8 mouse cellular contexts compared by ENCODE assay signal in genomic region chr4:115085522-115086095, GRCm38 (mm10). TPM values are rescaled to one million over a fixed set of nuclear protein-coding genes. Genes with fewer than 3 reads are reported as not detected.
DNase-seq lines count a peak whose midpoint lies in the region; ATAC-seq and TF ChIP-seq lines count a peak whose summit lies in the region.
"Had no signal": no experiment of that assay in that cellular context is flagged by ENCODE, and none has a peak within 500 bp of the region (broad histone marks: within the 10 kb centered on the region; RNA-seq: fewer than 3 reads in every experiment).

No protein-coding gene starts in this region.

- TF ChIP-seq CTCF in forebrain, postnatal 0 days (IDR thresholded peaks at IDR 0.05; ENCODE audit: low read depth): peak; percentile 94

- H3K27me3 ChIP-seq in forebrain, postnatal 0 days (ENCODE audit: insufficient read depth, low read length): peaks cover 4% of the 10 kb centered on the region

- no peaks in the 10 kb centered on the region for H3K4me1 ChIP-seq in forebrain, postnatal 0 days (ENCODE audit: insufficient read depth)
- H3K4me1 ChIP-seq: hindbrain, embryonic 15.5 days had no signal

- no peaks in the 10 kb centered on the region for H3K9me3 ChIP-seq in forebrain, postnatal 0 days (ENCODE audit: low read length)
- H3K9me3 ChIP-seq: hindbrain, embryonic 15.5 days had no signal

- no peak overlapping the region for H3K9ac ChIP-seq in forebrain, postnatal 0 days
- H3K9ac ChIP-seq: hindbrain, embryonic 15.5 days had no signal

- peak; percentile 55 for DNase-seq in A20 (ENCODE audit: low read depth, low spot score)
- peak; percentile 82 for DNase-seq in CD4-positive, CD25-positive, alpha-beta regulatory T cell, adult 2 months (ENCODE audit: low read depth, low spot score)
- DNase-seq in c-Kit-negative CD71-positive TER-119-positive erythroid progenitor cells, embryonic 14.5 days (ENCODE audit: low read depth, low spot score): peak; percentile 65
- DNase-seq in forebrain, postnatal 0 days: peak; percentile 70
- DNase-seq in kidney, postnatal 14 days: peak; percentile 80
- DNase-seq in lung, postnatal 10 days: peak; percentile 79
- DNase-seq in retina, embryonic 14.5 days (ENCODE audit: low spot score): peak; percentile 79

- ATAC-seq in forebrain, postnatal 0 days: peak; percentile 38

- WGBS in forebrain, postnatal 0 days: 25% methylated on average over 6 of the region's 6 CpGs

- H3K36me3 ChIP-seq in forebrain, postnatal 0 days (ENCODE audit: insufficient read depth): no peaks in the 10 kb centered on the region
- H3K36me3 ChIP-seq: hindbrain, embryonic 15.5 days had no signal

- no peak overlapping the region for H3K4me2 ChIP-seq in forebrain, postnatal 0 days (ENCODE audit: low read depth)
- H3K4me2 ChIP-seq: hindbrain, embryonic 15.5 days had no signal

- H3K4me3 ChIP-seq in forebrain, postnatal 0 days (ENCODE audit: low read depth, low read length): no peak overlapping the region
- H3K4me3 ChIP-seq: hindbrain, embryonic 15.5 days had no signal

- H3K27ac ChIP-seq in forebrain, postnatal 0 days (ENCODE audit: low read depth, low read length): no peak overlapping the region
- H3K27ac ChIP-seq: hindbrain, embryonic 15.5 days had no signal

RNA-seq across cellular contexts. Expression of gene Pdzk1ip1, which starts 2.9 kb away (rescaled TPM):
- 1.2 TPM in 1 of 2 replicates, not detected in the other for total RNA-seq in forebrain, postnatal 0 days (2014; rRNA removed)
- polyA plus RNA-seq in forebrain, postnatal 0 days (2015; fragmentation: Nextera tagmentation; extraction: Ambion mirVana): 2.4 TPM in 2 replicates

RNA-seq across cellular contexts. Expression of gene Tal1, which starts 29.4 kb away (rescaled TPM):
- total RNA-seq in forebrain, postnatal 0 days (2014; rRNA removed): 2.5 and 4.0 TPM in 2 replicates
- polyA plus RNA-seq in forebrain, postnatal 0 days (2015; fragmentation: Nextera tagmentation; extraction: Ambion mirVana): 0.34 and 0.54 TPM in 2 replicates

RNA-seq across cellular contexts. Expression of gene Cyp4x1, which starts 48.5 kb away (rescaled TPM):
- total RNA-seq in forebrain, postnatal 0 days (2014; rRNA removed): 14.4 and 18.7 TPM in 2 replicates
- polyA plus RNA-seq in forebrain, postnatal 0 days (2015; fragmentation: Nextera tagmentation; extraction: Ambion mirVana): 4.3 and 8.9 TPM in 2 replicates
